Mouse (Mus musculus) olfactory bulb, adult 2 months (tissue): Measurements from ENCODE around the gene Sync.
A peak's percentile ranks its signal among the peaks of the same experiment; 100 is the strongest.

Experiments
- CTCF ChIP-seq: fragments of 200-500 bp; IDR thresholded peaks from 2 replicates; pipeline ENCODE4 v1.5.1; 2012; ENCODE audit warnings: low read depth, mild to moderate bottlenecking, low read length, moderate library complexity; ENCODE audit not compliant: insufficient read depth
- POLR2A ChIP-seq: fragments of 200-500 bp; IDR thresholded peaks from 2 replicates; pipeline ENCODE4 v1.6.1; 2012; ENCODE audit warnings: mild to moderate bottlenecking, low read depth, low read length, moderate library complexity; ENCODE audit not compliant: insufficient read depth

GRCm38 (mm10) chr4:129335216-129336074 lies 48.0 kb downstream of the Sync start, which contains the start of the genes Rbbp4 and Zbtb8os:
- TF ChIP-seq POLR2A (peak; percentile 55; the same call in 1 of the 2 replicates), CTCF (no peak)
